ENCODE assay signal across 19 mouse cellular contexts in the genomic region with DNA sequence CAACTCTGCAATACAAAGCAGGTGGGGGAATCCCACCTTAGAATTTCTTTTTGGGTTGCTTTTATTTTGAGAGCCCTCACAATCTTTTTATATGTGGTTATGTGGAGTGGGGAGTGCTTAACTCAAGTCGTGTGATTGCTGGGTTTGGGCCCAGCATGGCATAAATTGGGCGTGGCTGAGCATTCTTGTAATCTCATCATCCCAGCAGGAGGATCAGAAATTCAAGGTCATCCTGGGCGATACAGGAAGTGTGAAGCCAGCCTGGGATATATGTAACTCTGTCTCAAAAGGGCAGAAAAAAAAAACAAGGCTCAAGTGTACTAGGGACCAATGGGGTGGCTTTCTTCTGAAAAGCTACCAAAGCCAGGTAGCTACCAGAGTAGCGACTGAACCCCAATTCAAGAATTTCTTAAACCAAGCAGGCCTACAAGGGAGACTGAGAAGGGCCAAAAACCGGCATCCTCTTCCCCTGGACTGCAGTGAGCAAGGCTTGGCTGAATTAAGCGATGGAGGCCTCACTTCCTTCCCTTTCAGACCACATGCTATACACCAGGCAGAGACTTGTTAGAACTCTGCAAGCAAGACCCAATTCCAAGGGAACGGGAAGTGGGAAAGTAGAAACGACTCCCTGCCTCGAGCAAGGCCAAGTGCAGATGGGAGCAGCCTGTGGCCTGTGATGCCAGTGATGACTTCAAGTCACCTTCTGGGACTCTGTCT. TPM values are rescaled to one million over a fixed set of nuclear protein-coding genes. Genes with fewer than 3 reads are reported as not detected.
DNase-seq lines count a peak whose midpoint lies in the region; ATAC-seq and TF ChIP-seq lines count a peak whose summit lies in the region.
"Had no signal": no experiment of that assay in that cellular context is flagged by ENCODE, and none has a peak within 500 bp of the region (broad histone marks: within the 10 kb centered on the region; RNA-seq: fewer than 3 reads in every experiment).

No protein-coding gene starts in this region.

- no peak for TF ChIP-seq EP300 in MEL (IDR thresholded peaks at IDR 0.05; ENCODE audit: low read depth in 1 of 2, low read length in 2 of 2)

- H3K27ac ChIP-seq in MEL (ENCODE audit: control insufficient read depth, low read depth, low read length), result no peak overlapping the region
- H3K27ac ChIP-seq in liver, embryonic 16.5 days (ENCODE audit: low read length), result peak overlapping the region; percentile 98
- no peak overlapping the region for H3K27ac ChIP-seq in hindbrain, embryonic 13.5 days
- H3K27ac ChIP-seq: embryonic facial prominence, embryonic 12.5 days; hindbrain, embryonic 14.5 days; left cerebral cortex, adult 2 months had no signal

- peak; percentile 82 for DNase-seq in 416B (ENCODE audit: low read depth)
- peak; percentile 25 for DNase-seq in MEL (ENCODE audit: low read depth, low spot score)
- no peak for DNase-seq in heart, adult 9 months (ENCODE audit: low spot score in 2 of 2)
- DNase-seq in layer of hippocampus, adult 9-11 months, result no peak
- no peak for DNase-seq in cerebellum, adult 11-12 months
- DNase-seq: adrenal gland, adult 2 months; cerebellum, postnatal 25 days; kidney, adult 8-10 months; lung, postnatal 4 days; thymus, postnatal 4 days had no signal

- 24% methylated on average over 9 of the region's 9 CpGs for WGBS in liver, embryonic 16.5 days (ENCODE audit: insufficient replicate concordance)
- WGBS in hindbrain, embryonic 13.5 days, result 79% methylated on average over 9 of the region's 9 CpGs

- H3K4me1 ChIP-seq in MEL (ENCODE audit: control insufficient read depth in 1 of 2, insufficient read depth in 2 of 2, low read length in 2 of 2), result peaks cover 5 to 11% of the 10 kb centered on the region in 2 experiments; a peak in 2 of 4 replicates
- H3K4me1 ChIP-seq in liver, embryonic 16.5 days (ENCODE audit: control insufficient read depth, low read depth, low read length), result peaks cover 44% of the 10 kb centered on the region
- H3K4me1 ChIP-seq in hindbrain, embryonic 13.5 days (replicated peaks), result no peaks in the 10 kb centered on the region; the same call in 1 of the 2 replicates
- H3K4me1 ChIP-seq: embryonic facial prominence, embryonic 12.5 days had no signal

- H3K27me3 ChIP-seq in MEL (ENCODE audit: control insufficient read depth in 1 of 2, insufficient read depth in 2 of 2, low read length in 2 of 2), result no peaks in the 10 kb centered on the region
- H3K27me3 ChIP-seq in liver, embryonic 16.5 days (ENCODE audit: control insufficient read depth, insufficient read depth, low read depth, low read length), result no peaks in the 10 kb centered on the region
- no peaks in the 10 kb centered on the region for H3K27me3 ChIP-seq in hindbrain, embryonic 13.5 days
- H3K27me3 ChIP-seq: embryonic facial prominence, embryonic 12.5 days had no signal

- peak; percentile 92 for ATAC-seq in erythroid progenitor cell, adult 5-6 weeks (replicated peaks; ENCODE audit: low FRiP score, poor library complexity, severe bottlenecking)
- peak; percentile 94 for ATAC-seq in liver, embryonic 16.5 days (ENCODE audit: low read depth)
- ATAC-seq in hindbrain, embryonic 13.5 days (ENCODE audit: low FRiP score), result no peak
- ATAC-seq: forebrain, embryonic 16.5 days had no signal

- H3K9ac ChIP-seq in MEL (ENCODE audit: control insufficient read depth, low read depth, low read length, poor library complexity, severe bottlenecking), result no peak overlapping the region
- peak overlapping the region; percentile 66 for H3K9ac ChIP-seq in liver, embryonic 16.5 days (ENCODE audit: low read depth, low read length)
- no peak overlapping the region for H3K9ac ChIP-seq in hindbrain, embryonic 13.5 days
- H3K9ac ChIP-seq: embryonic facial prominence, embryonic 12.5 days; hindbrain, embryonic 14.5 days had no signal

- no peak for TF ChIP-seq CTCF in MEL (IDR thresholded peaks at IDR 0.05 in 2 of 3, conservative IDR thresholded peaks at IDR 0.05 in 1 of 3; ENCODE audit: control insufficient read depth in 1 of 3, insufficient read depth in 1 of 3, low read depth in 2 of 3, low read length in 3 of 3, poor library complexity in 1 of 3, severe bottlenecking in 1 of 3)

- no peaks in the 10 kb centered on the region for H3K9me3 ChIP-seq in MEL (replicated peaks; ENCODE audit: insufficient read depth, low read length)
- H3K9me3 ChIP-seq in liver, embryonic 16.5 days (replicated peaks; ENCODE audit: control insufficient read depth, low read length), result no peaks in the 10 kb centered on the region
- no peaks in the 10 kb centered on the region for H3K9me3 ChIP-seq in hindbrain, embryonic 13.5 days
- H3K9me3 ChIP-seq: embryonic facial prominence, embryonic 12.5 days had no signal

- no peaks in the 10 kb centered on the region for H3K79me2 ChIP-seq in MEL (ENCODE audit: control insufficient read depth, insufficient read depth, low read length, poor library complexity)

- no peak for TF ChIP-seq POLR2A in MEL (IDR thresholded peaks at IDR 0.05; ENCODE audit: control insufficient read depth in 1 of 2, insufficient read depth in 1 of 2, low read depth in 1 of 2, low read length in 2 of 2, poor library complexity in 1 of 2)

- H3K4me2 ChIP-seq in liver, embryonic 16.5 days (ENCODE audit: low read depth, low read length), result peak overlapping the region; percentile 61
- H3K4me2 ChIP-seq in hindbrain, embryonic 13.5 days, result no peak overlapping the region
- H3K4me2 ChIP-seq: embryonic facial prominence, embryonic 12.5 days; hindbrain, embryonic 14.5 days had no signal

- H3K4me3 ChIP-seq in MEL (ENCODE audit: control insufficient read depth in 1 of 2, insufficient read depth in 1 of 2, low read depth in 2 of 2, low read length in 2 of 2), result no peak overlapping the region
- peak overlapping the region; percentile 34 for H3K4me3 ChIP-seq in liver, embryonic 16.5 days (ENCODE audit: low read depth, low read length)
- H3K4me3 ChIP-seq in hindbrain, embryonic 13.5 days, result no peak overlapping the region
- H3K4me3 ChIP-seq: embryonic facial prominence, embryonic 12.5 days; left cerebral cortex, adult 2 months had no signal

- peaks cover 0 to 8% of the 10 kb centered on the region in 2 experiments; a peak in 3 of 4 replicates for H3K36me3 ChIP-seq in MEL (ENCODE audit: control insufficient read depth in 1 of 2, insufficient read depth in 2 of 2, low read length in 2 of 2)
- peaks cover 75% of the 10 kb centered on the region for H3K36me3 ChIP-seq in liver, embryonic 16.5 days (ENCODE audit: control insufficient read depth, insufficient read depth)
- H3K36me3 ChIP-seq in hindbrain, embryonic 13.5 days, result peaks cover 88% of the 10 kb centered on the region

- no peak for TF ChIP-seq RAD21 in MEL (IDR thresholded peaks at IDR 0.05; ENCODE audit: low read depth, low read length)

TF ChIP-seq in MEL, 35 proteins besides CTCF, POLR2A, EP300 and RAD21:
- TF ChIP-seq NRF1 (IDR thresholded peaks at IDR 0.05; ENCODE audit: insufficient read depth, low read depth, low read length, poor library complexity, severe bottlenecking) (no peak), TAL1 (IDR thresholded peaks at IDR 0.05; ENCODE audit: low read length) (peak; percentile 20; the same call in 1 of the 2 replicates), CHD2 (IDR thresholded peaks at IDR 0.05; ENCODE audit: low read length) (no peak), TCF12 (IDR thresholded peaks at IDR 0.05; ENCODE audit: low read depth, low read length) (no peak), NELFE (IDR thresholded peaks at IDR 0.05; ENCODE audit: low read depth, low read length) (no peak), GATA1 (IDR thresholded peaks at IDR 0.05; ENCODE audit: low read depth, low read length) (no peak), USF1 (IDR thresholded peaks at IDR 0.05; ENCODE audit: low read depth, low read length) (no peak), MXI1 (IDR thresholded peaks at IDR 0.05; ENCODE audit: low read depth, low read length) (no peak)
TF ChIP-seq in MEL: peak in this region for 1.

RNA-seq across cellular contexts. Expression of a gene that starts 8.6 kb away (rescaled TPM):
- 3.1 and 3.2 TPM in 2 replicates for total RNA-seq in MEL (2012; rRNA removed)
- 1 to 10 TPM in 1 of 2 experiments, not detected in 1; 3.6 TPM for polyA plus RNA-seq in MEL (2012; ENCODE audit: insufficient read depth in 1 of 2, insufficient read length in 2 of 2, low read depth in 1 of 2, low replicate concordance in 2 of 2, missing spikeins in 1 of 2)
- total RNA-seq in erythroid progenitor cell, adult 5-6 weeks (2015; ENCODE audit: low replicate concordance), result 120 and 125 TPM in 2 replicates
- total RNA-seq in erythroid progenitor cell, adult 5-6 weeks (2017; ENCODE audit: low replicate concordance), result 150 and 170 TPM in 2 replicates
- 51.6 and 53.8 TPM in 2 replicates for polyA plus RNA-seq in liver, embryonic 16.5 days (2015; fragmentation: Nextera tagmentation; extraction: Ambion mirVana)
- 23.3 and 24.9 TPM in 2 replicates for polyA plus RNA-seq in hindbrain, embryonic 13.5 days (2015; fragmentation: Nextera tagmentation; extraction: Ambion mirVana)

RNA-seq across cellular contexts. Expression of a gene that starts 24.0 kb away (rescaled TPM):
- 74.8 and 79.3 TPM in 2 replicates for total RNA-seq in MEL (2012; rRNA removed)
- 100 to 1,000 TPM; 106 to 225 TPM for polyA plus RNA-seq in MEL (2012; ENCODE audit: insufficient read depth in 1 of 2, insufficient read length in 2 of 2, low read depth in 1 of 2, low replicate concordance in 2 of 2, missing spikeins in 1 of 2)
- total RNA-seq in erythroid progenitor cell, adult 5-6 weeks (2015; ENCODE audit: low replicate concordance), result 79.2 and 101 TPM in 2 replicates
- 78.6 and 116 TPM in 2 replicates for total RNA-seq in erythroid progenitor cell, adult 5-6 weeks (2017; ENCODE audit: low replicate concordance)
- polyA plus RNA-seq in liver, embryonic 16.5 days (2015; fragmentation: Nextera tagmentation; extraction: Ambion mirVana), result 35.6 and 47.6 TPM in 2 replicates
- polyA plus RNA-seq in hindbrain, embryonic 13.5 days (2015; fragmentation: Nextera tagmentation; extraction: Ambion mirVana), result 116 and 122 TPM in 2 replicates

RNA-seq across cellular contexts. Expression of a gene that starts 32.4 kb away (rescaled TPM):
- not detected in 2 replicates for total RNA-seq in MEL (2012; rRNA removed)
- polyA plus RNA-seq in MEL (2012; ENCODE audit: insufficient read depth in 1 of 2, insufficient read length in 2 of 2, low read depth in 1 of 2, low replicate concordance in 2 of 2, missing spikeins in 1 of 2), result not detected
- total RNA-seq in erythroid progenitor cell, adult 5-6 weeks (2015; ENCODE audit: low replicate concordance), result 4.3 TPM in 1 of 2 replicates, not detected in the other
- total RNA-seq in erythroid progenitor cell, adult 5-6 weeks (2017; ENCODE audit: low replicate concordance), result 0.64 and 6.5 TPM in 2 replicates
- 2.3 and 2.9 TPM in 2 replicates for polyA plus RNA-seq in liver, embryonic 16.5 days (2015; fragmentation: Nextera tagmentation; extraction: Ambion mirVana)
- 0.74 and 0.81 TPM in 2 replicates for polyA plus RNA-seq in hindbrain, embryonic 13.5 days (2015; fragmentation: Nextera tagmentation; extraction: Ambion mirVana)
- total RNA-seq: adrenal gland, adult 2 months; gastrocnemius, adult 8-10 months had no signal
- polyA plus RNA-seq: heart, embryonic 14.5 days had no signal

Comparison
In these comparisons a context has a peak if more than half of its experiments do, and no peak if none do; other contexts are left out.
1. DNase-seq: peak in 416B (single experiment) and MEL (single experiment); none in heart, adult 9 months (0 of 2), layer of hippocampus, adult 9-11 months (single experiment) and cerebellum, adult 11-12 months (single experiment).